Mouse (Mus musculus) kidney, adult 2 months (tissue): ENCODE data around the gene Ninj2. TPM values are rescaled to one million over a fixed set of nuclear protein-coding genes. Genes with fewer than 3 reads are reported as not detected.

Experiments
- DNase-seq: peaks from one replicate; pipeline ENCODE4 v3.0.0; 2021
- H3K27ac ChIP-seq: fragments of 200-500 bp; 2 replicates; pipeline ENCODE4 v1.5.1; 2012; ENCODE audit warnings: low read depth, low read length, control low read depth, inconsistent platforms; ENCODE audit not compliant: insufficient read depth
- H3K27me3 ChIP-seq: fragments of 200-500 bp; replicated peaks from 2 replicates; pipeline ENCODE4 v1.6.1; 2012; ENCODE audit warnings: mild to moderate bottlenecking, moderate library complexity, low read length, inconsistent platforms; ENCODE audit not compliant: control insufficient read depth, insufficient read depth
- H3K36me3 ChIP-seq: fragments of 200-500 bp; 2 replicates; pipeline ENCODE4 v1.6.1; 2012; ENCODE audit warnings: mild to moderate bottlenecking, moderate library complexity, low read length, inconsistent platforms; ENCODE audit not compliant: control insufficient read depth, insufficient read depth
- H3K4me1 ChIP-seq: fragments of 200-500 bp; 2 replicates; pipeline ENCODE4 v1.6.1; 2011; ENCODE audit warnings: low read length; ENCODE audit not compliant: control insufficient read depth, insufficient read depth
- H3K4me3 ChIP-seq: fragments of 200-500 bp; 2 replicates; pipeline ENCODE4 v1.5.1; 2011; ENCODE audit warnings: mild to moderate bottlenecking, low read depth, low read length, control low read depth; ENCODE audit not compliant: insufficient read depth
- CTCF ChIP-seq: fragments of 200-500 bp; conservative IDR thresholded peaks from 2 replicates; pipeline ENCODE4 v1.5.1; 2011; ENCODE audit warnings: low read depth, mild to moderate bottlenecking, control low read depth, low read length, moderate library complexity, mixed read lengths; ENCODE audit not compliant: insufficient read depth, insufficient read length
- POLR2A ChIP-seq: fragments of 200-500 bp; IDR thresholded peaks from one replicate; pipeline ENCODE4 v1.6.1; 2011; ENCODE audit warnings: low read depth, low read length, control low read depth
- WGBS: fragments of 180-500 bp; shearing (Covaris S2); methylation state at CpG from one replicate; pipeline ENCODE4 v1.1.7; 2018; 5-methylcytosine and 5-hydroxymethylcytosine counted together
- polyA plus RNA-seq: library from polyadenylated mRNA; depleted of rRNA; stranded (reverse); fragments of >200 nt; gene quantifications from 2 replicates; pipeline ENCODE4 v1.2.3, GENCODE M21; 2012

The Ninj2 gene
- polyA plus RNA-seq, 1 experiment: not detected

DNA sequence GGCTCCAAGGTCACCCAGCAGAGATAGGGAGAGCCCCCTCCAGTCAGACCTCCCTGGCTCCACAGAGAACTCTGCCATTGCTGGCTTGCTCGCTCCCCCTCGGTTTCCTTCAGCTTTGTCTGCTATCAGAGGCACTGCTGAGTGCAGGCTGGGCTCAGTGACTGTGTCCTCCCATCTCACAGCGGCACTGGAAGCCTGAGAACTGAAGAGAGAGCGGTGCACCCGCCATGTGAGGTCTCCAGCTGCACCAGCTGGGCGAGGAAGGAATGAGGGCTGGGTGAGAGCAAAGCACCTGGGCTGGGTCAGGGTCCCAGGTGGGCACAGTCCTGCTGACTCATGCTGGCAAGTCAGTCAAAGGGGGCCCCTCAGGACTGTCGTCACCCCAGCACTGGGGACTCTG is 92.6 kb downstream of the Ninj2 start:
- Histone ChIP-seq H3K4me3 (no peak overlapping the region), H3K27me3 (no peaks in the 10 kb centered on the region), H3K36me3 (no peaks in the 10 kb centered on the region), H3K27ac (no peak overlapping the region), H3K4me1 (0 out of 2 replicates have a peak, but pooled peaks cover 2% of the 10 kb centered on the region)
- no peak for DNase-seq
- TF ChIP-seq POLR2A (no peak), CTCF (no peak)
- 77% methylated on average over 7 of the region's 7 CpGs for WGBS

DNA sequence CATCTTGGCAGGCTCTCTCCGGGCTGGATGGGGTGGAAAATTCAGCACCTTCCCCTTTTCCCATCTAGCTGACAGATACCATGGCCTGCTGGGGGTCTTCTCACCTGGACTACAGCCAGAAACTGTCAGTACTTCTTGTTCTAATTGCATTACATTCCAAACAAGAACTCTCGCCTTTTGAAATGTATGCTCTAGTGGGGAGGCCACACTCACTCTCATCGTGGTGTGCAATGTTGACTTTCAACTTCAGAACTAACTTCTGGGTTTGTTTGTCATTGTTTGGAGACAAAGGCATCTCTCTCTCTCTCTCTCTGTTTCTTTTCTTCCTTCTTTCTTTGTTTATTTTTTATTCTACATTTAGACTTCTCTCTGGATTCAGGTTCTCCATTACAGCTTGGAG is 93.4 kb downstream of the Ninj2 start:
- no peak for DNase-seq
- Histone ChIP-seq H3K4me3 (no peak overlapping the region), H3K36me3 (no peaks in the 10 kb centered on the region), H3K27ac (no peak overlapping the region), H3K4me1 (0 out of 2 replicates have a peak, but pooled peaks cover 2% of the 10 kb centered on the region), H3K27me3 (no peaks in the 10 kb centered on the region)
- TF ChIP-seq CTCF (no peak), POLR2A (no peak)
- 76% methylated on average over 3 of the region's 3 CpGs for WGBS

DNA sequence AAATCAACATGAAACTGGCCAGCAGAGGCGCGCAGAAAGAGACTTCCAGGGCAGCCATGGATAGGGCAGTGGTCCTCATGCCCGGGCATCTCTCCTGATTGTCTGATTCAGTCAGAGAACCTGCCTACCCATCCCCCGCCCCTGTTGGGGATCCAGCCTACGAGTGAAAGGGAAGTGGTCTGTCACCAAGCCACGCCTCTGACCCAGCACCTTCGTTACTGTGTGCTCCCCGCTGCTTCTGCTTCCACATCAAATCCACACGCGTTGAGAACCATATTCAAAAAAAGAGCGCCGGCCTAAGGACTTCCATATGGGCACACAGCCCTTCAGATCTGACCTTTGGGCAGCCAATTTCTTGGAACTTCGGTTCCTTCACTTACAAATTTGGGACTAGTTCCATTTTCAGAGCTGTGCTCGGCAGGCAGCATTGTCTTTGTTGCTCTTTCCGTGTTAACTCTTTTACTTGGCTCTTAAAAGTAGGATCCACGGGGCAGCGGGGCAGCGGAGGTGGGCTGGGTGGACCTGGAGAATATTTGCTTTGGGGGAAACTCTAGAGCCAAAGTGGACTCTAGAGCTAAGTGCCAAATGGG is 94.5 kb downstream of the Ninj2 start:
- DNase-seq: peak; percentile 61
- no peaks in the 10 kb centered on the region for H3K27me3 ChIP-seq
- no peak overlapping the region for H3K4me3 ChIP-seq
- TF ChIP-seq CTCF (no peak), POLR2A (no peak)
- no peaks in the 10 kb centered on the region for H3K36me3 ChIP-seq
- no peak overlapping the region for H3K27ac ChIP-seq
- 0 out of 2 replicates have a peak, but pooled peaks cover 2% of the 10 kb centered on the region for H3K4me1 ChIP-seq
- WGBS: 35% methylated on average over 18 of the region's 18 CpGs

DNA sequence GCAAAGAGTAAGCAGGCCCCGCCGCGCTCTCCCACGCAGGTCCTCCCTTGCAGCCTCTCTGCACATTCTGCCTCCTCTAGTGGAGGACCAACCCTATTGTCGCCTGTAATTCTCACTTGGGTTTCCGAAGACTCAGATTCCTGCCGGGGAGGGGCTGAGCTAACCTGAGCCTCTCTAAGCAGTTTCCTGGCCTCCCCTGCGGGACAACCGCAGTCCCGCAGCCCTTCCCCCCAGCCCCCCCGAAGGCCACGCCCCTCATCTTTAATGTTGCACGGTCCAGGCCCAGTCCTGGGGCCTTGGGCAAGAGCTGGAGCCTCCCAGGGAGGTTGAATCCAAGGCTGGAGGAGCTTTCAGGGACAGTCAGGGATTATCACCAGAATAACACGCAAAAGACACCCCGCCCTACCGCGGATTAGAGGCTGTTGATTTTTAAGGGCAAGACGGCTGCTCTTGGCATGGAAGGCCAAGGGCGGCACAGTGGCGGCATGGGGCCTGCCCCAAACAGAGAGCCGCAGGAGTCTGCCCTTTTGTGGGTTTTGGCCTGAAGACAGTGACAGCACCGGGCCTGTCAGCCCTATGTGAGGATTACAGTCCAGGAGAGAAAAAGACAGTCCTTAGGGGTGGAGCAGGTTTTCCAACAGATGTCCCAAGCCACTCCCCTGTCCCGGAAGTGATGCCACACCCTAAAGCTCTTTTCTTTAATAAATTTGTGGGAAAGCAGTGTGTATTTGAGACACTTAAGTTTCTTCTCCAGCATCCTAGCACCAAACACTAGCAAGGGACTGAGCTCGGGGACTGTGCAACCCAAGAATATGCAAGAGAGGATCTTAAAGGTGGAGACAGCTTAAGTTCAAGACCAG is 95.5 kb downstream of the Ninj2 start:
- TF ChIP-seq POLR2A: no peak
- WGBS: 50% methylated on average over 24 of the region's 24 CpGs
- peak; percentile 18 for DNase-seq
- Histone ChIP-seq H3K27me3 (no peaks in the 10 kb centered on the region), H3K36me3 (no peaks in the 10 kb centered on the region), H3K4me1 (0 out of 2 replicates have a peak, but pooled peaks cover 2% of the 10 kb centered on the region), H3K27ac (no peak overlapping the region), H3K4me3 (no peak overlapping the region)

DNA sequence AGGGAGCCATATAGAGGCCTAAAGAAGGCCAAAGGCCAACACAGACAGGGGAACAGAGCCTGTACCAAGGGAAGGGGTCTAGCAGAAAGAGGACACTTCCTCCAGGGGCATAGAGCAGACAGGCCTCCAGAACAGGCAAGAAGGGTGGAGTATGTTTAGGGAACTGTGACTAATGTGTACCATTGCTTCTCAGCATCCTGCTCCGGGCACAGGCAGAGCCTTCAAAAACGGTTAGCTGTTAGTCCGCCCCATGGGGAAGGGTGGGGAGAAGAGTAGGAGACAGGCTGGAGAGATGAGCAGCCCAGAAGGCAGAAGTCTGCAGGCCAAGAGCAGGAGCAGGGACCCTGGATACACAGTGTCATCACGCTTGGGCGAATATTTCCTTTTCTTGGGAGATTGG is 96.1 kb downstream of the Ninj2 start:
- Histone ChIP-seq H3K4me1 (0 out of 2 replicates have a peak, but pooled peaks cover 2% of the 10 kb centered on the region), H3K36me3 (no peaks in the 10 kb centered on the region), H3K27me3 (no peaks in the 10 kb centered on the region), H3K4me3 (no peak overlapping the region), H3K27ac (no peak overlapping the region)
- no peak for TF ChIP-seq CTCF
- no peak for TF ChIP-seq POLR2A
- WGBS: 88% methylated on average over 5 of the region's 5 CpGs
- DNase-seq: no peak

DNA sequence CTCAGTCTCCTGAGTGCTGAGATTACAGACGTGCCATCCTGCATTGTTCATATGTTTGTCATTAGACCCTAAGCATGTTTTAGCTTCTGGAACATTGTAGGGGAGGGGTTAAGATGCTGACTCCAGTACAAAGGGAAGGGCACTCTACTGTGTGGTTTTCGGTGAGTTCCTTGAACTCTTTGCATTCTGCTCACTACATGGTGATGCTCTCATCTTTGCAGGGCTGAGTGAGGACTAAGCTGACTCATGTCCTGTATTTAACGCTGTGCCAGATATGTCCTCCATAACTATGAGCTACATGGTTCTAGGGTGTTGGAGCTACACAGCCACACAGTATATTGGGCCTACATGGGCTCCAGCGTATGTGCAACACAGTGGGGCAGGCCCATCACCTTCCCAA is 97.2 kb downstream of the Ninj2 start:
- no peak overlapping the region for H3K27ac ChIP-seq
- WGBS: 90% methylated on average over 4 of the region's 4 CpGs

DNA sequence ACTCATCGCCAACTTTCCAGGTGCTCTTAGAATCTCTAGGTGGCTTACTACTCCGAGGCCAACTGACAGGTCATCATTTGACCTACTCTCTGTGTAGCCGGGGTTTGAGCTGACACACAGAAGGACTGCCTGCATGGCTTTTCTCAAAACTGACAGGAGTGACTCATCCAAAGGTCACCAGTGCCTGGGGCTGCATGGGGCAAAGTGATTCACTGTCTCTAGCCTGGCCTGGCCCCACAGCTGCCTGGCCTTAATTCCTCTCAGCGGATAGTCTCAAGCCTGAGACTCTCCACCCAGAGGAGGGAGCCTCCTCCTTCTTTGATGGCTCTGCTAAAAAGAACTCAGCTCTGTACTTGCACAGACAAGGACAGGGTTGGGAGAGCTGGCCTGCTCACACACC is 97.8 kb downstream of the Ninj2 start:
- 0 out of 2 replicates have a peak, but pooled peaks cover 2% of the 10 kb centered on the region for H3K4me1 ChIP-seq
- DNase-seq: no peak
- WGBS: 76% methylated on average over 4 of the region's 4 CpGs

More for the DNA sequence above, 97.2 kb downstream of the Ninj2 start:
- Histone ChIP-seq H3K27me3 (no peaks in the 10 kb centered on the region), H3K4me1 (0 out of 2 replicates have a peak, but pooled peaks cover 2% of the 10 kb centered on the region), H3K36me3 (no peaks in the 10 kb centered on the region), H3K4me3 (no peak overlapping the region)
- TF ChIP-seq CTCF (no peak), POLR2A (no peak)
- no peak for DNase-seq

More for the DNA sequence above, 97.8 kb downstream of the Ninj2 start:
- Histone ChIP-seq H3K27me3 (no peaks in the 10 kb centered on the region), H3K4me3 (no peak overlapping the region), H3K36me3 (no peaks in the 10 kb centered on the region), H3K27ac (no peak overlapping the region)
- TF ChIP-seq POLR2A: no peak
- no peak for TF ChIP-seq CTCF
